Mouse (Mus musculus) adrenal gland, postnatal 36 days (tissue): ENCODE measurements around the gene Dgkq. TPM values are rescaled to one million over a fixed set of nuclear protein-coding genes. Genes with fewer than 3 reads are reported as not detected.

Experiments
- DNase-seq, 2 experiments: peaks; one replicate each; pipeline ENCODE4 v3.0.0; 2021; ENCODE audit warnings: mixed read lengths in 1 of 2
- total RNA-seq, 2 experiments: library from RNA; stranded (reverse); gene quantifications; 2 replicates each; pipeline ENCODE4 v1.2.3; 2021

The Dgkq gene
- total RNA-seq, 2 experiments from 2014 or later = 17.4 to 18.7 TPM

- no peak for DNase-seq
Observed at GRCm38 (mm10) chr5:108599923-108600322, 69.5 kb downstream of the Dgkq start.

Other genes with a start within 250 kb of the Dgkq start
- 100 to 1,000 TPM; 374 to 446 TPM for gene Atp5k, start 235.2 kb downstream of the Dgkq start, total RNA-seq
- 1 to 10 TPM; 1.0 to 1.3 TPM for gene Mfsd7a, start 220.8 kb downstream of the Dgkq start, total RNA-seq
- gene Pcgf3, start 208.4 kb downstream of the Dgkq start, total RNA-seq = 10 to 100 TPM; 37.6 to 39.6 TPM
- gene Cplx1, start 119.6 kb downstream of the Dgkq start, total RNA-seq = 1 to 10 TPM; 1.9 to 2.1 TPM
- gene Gak, start 39.9 kb downstream of the Dgkq start, total RNA-seq = 10 to 100 TPM; 81.2 to 82.4 TPM
- gene Tmem175, start 39.9 kb downstream of the Dgkq start, total RNA-seq = 10 to 100 TPM; 21.2 to 31.3 TPM
- gene Idua, start 9.3 kb downstream of the Dgkq start, total RNA-seq = 10 to 100 TPM; 14.0 to 16.0 TPM
- under 1 TPM in 1 of 2 experiments, not detected in 1; 0.30 TPM for gene Slc26a1, start 5.9 kb upstream of the Dgkq start, total RNA-seq
- 10 to 100 TPM; 45.8 to 47.5 TPM for gene Fgfrl1, start 22.7 kb upstream of the Dgkq start, total RNA-seq
- gene Rnf212, start 105.3 kb upstream of the Dgkq start, total RNA-seq = not detected
- gene Tmed11, start 125.7 kb upstream of the Dgkq start, total RNA-seq = not detected
- not detected for gene Vmn2r8, start 139.2 kb upstream of the Dgkq start, total RNA-seq
- not detected for gene Vmn2r9, start 182.9 kb upstream of the Dgkq start, total RNA-seq